Mouse (Mus musculus) frontal cortex, postnatal 14 days (tissue): ENCODE measurements around the gene Cx3cr1.

Experiments used
- DNase-seq, 2 experiments: peaks; one replicate each; pipeline ENCODE4 v3.0.0; 2022; ENCODE audit warnings: low spot score in 2 of 2

The Cx3cr1 gene

DNA sequence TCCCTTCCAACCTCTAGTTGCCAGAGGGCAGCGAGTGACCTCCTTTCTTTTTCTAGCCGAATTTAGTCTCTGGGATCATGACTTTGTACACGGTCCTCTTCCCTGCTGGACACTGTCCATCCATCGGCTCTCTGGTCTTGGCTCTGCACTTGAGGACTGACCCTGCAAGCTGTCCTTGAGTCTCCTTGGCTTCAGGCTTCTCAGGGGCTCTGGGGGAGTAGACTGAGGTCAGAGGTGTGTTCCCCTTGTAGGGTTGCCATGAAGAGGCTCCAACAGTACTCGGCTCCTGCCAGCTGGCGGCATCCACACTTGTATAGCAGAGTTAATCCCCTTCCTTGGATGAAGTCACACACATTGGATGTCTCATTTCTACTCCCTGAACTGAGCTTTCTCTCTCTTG lies 70.0 kb downstream of the Cx3cr1 start:
- no peak for DNase-seq

DNA sequence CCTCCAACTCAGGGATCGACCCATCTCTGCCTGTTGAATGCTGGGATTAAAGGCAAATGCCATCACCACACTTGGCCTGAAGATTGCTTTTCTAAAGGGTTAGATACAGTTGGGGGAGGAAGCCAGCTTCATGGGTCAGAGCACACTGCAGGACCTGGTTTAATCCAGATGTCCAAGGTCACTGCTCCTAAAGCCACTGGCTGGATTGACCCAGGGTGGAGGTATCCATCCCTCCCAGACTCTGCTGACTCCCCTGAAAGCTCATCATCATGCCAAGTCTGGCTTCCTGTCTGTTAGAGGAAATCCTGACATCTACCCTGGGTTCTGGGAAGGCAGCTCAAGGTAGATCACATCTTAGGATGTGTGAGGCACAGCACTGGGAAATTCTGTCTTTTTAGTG lies 70.9 kb downstream of the Cx3cr1 start:
- no peak for DNase-seq

DNA sequence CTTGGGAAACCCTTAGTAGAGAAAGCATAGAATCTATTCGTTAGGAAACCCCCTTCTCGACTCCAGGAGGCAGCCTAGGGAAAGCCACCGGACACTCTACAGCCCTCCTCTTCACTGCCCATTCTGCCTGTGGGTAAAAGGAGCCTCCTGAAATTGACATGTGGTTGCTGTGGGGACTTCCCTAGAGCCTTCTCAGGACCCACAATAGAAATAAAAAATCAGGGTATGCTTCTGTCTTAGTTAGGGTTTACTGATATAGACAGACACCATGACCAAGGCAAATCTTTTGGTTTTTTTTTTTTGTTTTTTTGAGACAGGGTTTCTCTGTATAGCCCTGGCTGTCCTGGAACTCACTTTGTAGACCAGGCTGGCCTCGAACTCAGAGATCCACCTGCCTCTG lies 73.6 kb downstream of the Cx3cr1 start:
- DNase-seq, result no peak

DNA sequence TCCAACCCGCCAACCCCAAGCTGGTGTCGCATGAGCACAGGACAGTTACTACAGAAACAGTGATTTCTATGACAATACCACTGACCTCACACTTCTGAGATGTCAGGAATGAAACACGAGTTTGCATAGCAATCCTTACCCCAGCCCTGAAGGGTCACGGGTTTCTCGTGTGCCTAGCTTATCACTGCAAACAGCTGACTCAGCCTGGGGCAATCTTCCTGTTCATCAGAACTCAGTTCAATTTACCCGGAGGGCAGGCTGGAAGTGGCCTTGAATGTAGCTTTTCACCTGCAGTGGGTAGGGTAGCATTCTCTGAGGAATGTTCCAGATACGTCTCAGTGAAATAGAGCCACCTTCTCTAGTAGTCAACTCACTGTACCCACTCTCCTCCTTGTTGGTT lies 75.5 kb downstream of the Cx3cr1 start:
- DNase-seq, result no peak

DNA sequence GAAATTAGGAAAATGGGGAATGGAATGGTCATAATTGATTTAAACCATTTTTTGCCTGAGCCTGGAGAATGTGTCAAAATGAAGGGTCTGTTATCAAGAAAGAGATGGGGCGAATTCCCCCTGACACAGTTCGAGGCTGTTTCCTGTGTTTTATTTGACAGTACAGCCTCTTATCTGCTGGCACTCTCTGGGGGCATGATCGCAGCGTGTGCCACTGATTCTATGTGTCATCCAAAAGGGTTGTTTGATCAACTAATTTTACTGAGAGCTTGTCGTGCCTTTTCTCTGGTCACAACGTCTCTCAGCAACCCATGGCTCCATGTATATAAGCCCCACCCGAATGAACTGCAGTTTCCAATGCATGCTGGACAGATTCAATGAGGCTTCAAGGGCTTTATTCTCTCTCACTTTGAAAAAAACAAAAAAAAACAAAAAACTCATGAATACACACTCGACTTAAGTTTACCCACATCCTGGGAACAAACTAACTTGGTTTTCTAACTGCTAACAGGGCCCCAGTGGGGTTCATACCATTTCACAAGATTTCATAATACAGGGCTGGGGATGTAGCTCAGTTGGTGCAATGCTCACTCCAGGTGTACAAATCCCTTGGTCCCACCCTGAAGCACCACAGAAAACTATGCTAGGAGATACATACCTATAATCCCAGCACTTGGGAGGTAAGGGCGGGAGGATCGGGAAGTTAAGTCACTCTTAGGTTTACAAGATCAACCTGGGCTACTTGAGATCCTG lies 76.4 kb downstream of the Cx3cr1 start:
- no peak for DNase-seq

DNA sequence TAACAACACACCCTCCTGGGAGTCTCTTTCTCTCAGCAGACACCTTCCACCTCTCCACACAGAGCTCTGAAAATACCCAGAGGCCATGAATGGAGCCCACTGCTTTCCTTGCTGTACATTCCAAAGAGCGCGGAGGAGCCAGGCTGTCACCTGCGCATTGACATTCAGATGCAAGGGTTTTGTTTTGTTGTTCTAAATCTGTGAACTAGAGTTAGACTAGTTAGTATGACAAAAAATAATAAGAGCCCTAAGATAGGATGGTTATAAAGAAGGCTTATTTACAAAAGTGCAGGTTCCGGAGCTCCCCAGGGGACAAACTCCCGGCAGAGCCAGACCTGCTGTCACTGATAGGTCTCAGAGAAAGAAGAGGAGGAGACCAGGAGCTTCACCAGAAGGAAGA lies 78.4 kb downstream of the Cx3cr1 start:
- DNase-seq, result no peak

DNA sequence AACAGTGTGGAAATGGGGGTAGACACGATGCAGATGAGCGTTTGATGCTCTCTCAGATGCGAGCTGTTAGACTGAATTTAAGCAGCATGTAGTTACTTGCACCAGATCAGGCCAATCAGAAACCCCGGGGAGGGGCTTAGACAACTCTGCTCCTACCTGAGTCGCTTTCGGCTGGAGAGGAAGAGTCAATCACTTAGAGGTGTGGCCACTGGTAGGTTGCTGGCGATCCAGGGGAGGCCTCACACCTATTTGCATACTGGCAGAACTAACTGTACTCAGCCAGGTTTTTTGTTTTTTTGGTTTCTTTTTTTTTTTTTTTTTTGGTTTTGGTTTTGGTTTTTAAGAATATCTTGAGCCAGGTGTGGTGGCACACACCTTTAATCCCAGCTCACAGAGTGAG lies 81.4 kb downstream of the Cx3cr1 start:
- DNase-seq, result no peak

DNA sequence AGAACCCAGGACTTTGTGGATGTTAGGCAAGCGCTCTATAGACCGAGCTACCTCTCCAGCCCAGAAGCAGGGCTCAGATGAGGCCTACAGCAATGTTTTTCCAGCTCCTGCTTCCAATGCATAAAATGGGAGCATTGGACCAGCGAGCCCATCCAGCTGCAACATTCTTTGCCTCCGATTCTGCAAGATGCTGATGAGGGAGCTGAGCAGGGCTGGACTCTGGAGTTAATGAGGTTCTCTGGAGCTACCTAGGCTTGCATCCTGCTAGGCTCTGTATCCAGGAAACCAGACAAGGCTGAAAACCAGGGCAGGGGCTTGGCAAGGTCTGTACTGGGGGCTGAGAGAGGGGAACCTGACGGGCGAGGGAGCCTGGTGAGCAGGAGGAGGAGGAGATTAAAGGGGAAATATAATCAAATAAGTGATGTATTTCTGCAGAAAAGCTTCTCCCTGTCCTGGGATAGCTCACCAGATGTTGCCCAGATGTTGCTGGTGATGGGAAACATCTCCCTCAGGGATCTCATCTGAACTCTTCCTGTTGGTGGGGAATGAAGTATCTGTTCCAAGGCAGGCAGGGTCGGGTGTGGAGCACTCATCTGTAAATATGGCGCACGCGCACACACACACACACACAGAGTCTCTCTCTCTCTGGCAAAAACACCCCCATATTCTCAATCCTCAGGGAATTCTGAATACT lies 83.7 kb downstream of the Cx3cr1 start:
- no peak for DNase-seq

DNA sequence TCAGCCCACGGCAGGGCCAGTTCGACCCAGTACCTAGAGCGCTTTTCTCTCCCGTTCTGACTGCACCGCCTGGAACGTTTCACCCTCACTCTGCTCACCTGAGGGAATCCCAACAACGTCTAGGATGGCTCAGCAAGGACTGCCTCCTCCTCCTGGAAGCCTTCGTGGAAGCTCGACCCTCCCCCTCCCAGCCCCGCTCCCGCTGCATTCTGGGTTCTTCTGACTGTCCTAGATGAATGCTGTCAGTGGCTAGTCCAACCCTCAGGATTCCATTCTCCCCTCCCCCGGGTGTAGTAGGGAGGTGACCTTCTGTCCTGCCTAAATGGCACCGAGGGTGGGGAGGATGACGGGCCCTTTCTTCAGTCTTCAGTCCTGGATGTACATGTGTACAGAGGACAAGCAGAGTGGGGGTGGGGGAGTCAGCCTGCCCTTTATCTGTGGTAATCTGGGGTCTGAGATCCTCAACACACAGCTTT lies 85.1 kb downstream of the Cx3cr1 start, which contains the start of gene Csrnp1:
Csrnp1 (minus strand) TSS at position 123 of the 476 bp plus-strand sequence.
- no peak for DNase-seq

DNA sequence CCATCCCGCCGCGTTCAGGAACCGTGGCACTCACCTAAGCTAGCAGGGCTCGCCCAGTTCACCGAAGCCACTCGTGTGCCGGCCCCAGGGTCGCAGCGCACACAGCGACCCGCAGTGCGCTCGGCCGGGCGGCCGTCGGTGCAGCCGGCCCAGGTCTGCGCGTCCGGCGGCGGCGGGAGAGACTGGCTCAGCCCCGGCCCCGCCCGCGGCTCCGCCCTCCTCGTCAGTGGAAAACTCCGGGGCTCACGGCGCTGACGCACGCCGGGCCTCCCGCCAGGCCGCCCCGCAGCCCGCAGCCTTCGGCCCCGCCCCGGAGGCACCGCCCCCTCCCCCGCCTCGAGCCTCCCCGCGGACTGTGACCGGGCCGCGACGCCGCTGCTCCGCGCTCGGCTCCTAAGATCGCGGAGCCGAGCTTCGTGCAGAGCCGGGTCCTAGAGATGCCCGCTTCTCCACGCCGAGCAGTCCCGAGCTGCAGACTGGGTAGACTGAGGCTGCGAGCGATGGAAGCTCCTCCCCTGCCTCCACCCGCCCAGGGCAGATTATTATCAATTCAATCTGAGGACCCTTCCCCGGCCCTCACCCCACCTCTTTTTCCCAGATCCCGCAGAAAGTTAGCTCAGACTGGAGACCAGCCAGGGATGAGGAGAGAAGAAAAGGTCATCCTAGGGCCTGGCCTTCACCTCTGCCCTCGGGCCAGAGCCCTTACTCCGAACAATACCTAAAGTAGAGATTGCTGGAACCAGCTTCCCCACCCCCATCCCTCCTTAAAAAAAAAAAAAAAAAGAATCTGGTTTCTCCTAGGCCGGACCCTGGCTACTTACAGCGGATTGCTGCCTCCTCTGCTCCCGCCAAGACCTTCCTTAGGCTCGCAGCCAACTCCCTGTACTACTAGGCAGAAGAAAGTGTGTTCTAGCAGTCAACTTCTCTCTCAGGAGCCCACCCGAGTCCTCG lies 85.8 kb downstream of the Cx3cr1 start:
- DNase-seq, result peak in 1 of 2 experiments; percentile 70

DNA sequence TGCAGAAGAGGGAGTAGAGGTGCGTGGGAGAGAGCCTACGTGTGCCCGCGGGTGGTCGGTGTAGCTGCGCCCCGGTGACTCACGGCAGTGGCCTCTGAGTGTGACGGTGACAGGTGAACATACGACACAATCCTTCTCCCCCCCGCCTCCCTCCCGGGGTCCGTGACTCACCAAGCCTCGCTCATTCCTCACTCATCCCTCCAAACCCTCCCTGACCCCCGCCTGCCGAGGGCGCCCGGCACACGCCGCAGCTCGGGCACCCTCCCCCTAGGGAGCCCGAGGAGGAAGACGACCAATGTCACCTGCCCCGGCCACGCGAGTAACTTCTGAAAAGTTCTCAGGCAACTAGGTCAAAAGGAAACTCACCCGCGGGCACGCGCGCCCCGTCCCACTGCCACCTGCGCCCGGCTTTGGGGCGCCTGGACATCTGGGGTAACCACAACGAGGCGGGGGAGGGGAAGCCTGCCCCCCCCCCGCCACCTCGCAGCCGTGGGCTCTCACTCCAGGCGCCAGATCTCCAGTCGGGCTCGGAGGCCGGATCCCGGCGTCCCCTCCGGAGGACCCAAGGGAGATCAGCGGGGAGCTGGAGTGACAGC lies 86.6 kb downstream of the Cx3cr1 start:
- no peak for DNase-seq

DNA sequence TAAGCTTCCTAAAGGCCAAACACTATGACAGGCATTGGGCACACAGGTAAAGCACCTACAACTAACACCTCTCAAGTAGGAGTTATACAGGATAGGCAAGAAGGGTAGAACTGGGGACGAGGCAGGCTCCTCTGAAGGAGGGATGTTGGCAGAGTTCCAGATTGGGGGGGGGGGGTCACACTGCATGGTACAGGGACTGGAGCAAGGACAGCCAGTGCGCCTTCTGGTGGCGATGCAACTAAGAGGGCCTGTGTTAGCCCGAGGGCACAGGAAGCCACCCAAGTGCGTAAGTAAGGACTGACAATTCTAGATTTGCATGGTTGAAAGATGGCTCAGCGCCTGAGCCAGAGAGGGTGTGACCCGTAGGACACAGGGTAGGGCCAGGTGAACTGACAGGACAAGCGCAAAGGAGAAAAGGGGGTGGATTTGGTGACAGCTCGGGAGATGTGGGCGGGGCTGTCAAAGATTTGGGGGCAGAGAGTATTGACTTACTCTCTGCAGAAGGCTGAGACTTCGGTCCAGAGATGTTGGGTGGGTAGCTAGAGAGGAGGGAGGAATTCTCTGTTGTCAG lies 87.4 kb downstream of the Cx3cr1 start:
- DNase-seq, result no peak

DNA sequence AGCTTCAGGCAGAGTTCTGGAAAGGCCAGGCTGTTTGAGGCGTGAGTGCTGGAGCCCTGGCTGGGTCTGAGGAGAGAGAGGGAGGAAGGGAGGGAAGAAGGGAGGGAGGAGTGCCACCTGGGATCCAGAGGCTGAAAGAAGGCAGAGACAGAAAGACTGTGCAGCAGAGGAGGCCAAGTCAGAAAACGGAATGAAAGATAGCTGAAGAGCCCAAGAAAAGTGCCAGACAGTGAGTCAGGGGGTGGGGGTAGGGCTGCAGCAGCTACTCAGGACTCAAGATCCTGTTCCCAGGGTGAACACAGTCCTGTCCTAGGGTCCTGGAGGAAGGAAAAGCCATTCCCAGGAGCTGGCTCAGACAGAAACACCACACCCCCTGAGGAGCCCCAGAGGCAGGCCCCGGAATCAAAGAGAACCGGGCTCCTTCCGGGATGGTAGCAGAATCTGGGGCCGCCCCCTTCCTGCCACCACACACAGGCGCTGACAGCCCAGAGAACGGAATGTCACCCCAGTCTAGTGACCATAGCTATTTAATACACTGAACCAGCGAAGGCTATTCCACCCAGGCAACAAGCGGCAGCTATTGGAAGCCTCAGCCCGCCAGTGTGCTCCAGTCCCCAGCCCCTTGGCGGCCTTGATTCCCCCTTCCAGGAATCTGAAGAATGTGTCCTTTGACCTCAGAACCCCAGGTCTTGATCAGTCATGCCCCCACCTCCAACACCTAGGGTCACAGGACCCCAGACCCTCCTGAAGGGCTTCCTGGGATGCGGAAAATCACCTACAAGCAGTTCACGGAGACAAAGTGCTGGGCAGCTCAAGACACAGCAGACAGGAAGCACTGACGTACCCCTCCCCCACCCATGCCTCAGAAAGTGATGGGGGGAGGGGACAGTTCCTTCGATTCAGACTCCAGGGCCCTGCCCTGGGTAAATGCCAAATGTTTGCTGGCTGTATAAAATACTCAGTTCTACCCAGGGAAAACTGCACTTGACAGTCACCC lies 88.2 kb downstream of the Cx3cr1 start:
- DNase-seq, result peak in 1 of 2 experiments; percentile 48

DNA sequence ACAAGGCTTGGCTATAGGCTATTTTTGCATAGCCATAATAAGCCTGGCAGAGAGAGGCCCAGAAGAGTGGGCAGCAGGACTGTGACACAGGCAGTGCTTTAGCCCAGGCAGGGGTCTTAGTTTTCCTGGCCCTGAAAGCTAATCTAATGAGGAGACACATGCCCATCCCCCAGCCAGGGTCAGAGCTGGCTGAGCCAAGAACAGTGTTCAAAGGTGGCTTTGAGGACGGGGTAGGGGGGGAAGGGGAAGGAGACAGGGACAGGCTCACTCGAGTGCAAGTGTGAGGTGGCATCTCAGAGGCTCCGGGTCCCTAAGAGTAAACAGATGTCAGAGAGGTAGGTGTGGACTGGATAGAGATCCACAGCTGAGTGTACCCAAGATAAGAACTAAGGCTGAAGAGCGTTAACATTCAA lies 88.9 kb downstream of the Cx3cr1 start:
- DNase-seq, result no peak

DNA sequence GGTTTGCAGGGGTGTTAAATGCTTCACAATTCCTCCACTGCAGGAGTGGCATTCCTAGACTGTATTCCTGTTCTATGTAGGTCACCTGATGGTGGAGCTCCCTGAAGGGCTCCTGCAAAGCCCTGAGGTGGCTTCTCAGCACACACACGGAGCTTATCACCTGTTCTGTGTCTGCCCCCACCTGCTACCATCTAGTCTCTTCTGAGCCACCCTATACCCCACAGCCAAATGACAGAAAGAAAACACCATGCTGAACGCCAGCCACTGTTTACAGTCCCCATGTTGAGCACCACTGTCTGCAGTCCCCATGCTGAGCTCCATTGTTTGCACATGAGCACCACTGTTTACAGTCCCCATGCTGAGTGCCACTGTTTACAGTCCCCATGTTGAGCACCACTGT lies 89.9 kb downstream of the Cx3cr1 start:
- no peak for DNase-seq

DNA sequence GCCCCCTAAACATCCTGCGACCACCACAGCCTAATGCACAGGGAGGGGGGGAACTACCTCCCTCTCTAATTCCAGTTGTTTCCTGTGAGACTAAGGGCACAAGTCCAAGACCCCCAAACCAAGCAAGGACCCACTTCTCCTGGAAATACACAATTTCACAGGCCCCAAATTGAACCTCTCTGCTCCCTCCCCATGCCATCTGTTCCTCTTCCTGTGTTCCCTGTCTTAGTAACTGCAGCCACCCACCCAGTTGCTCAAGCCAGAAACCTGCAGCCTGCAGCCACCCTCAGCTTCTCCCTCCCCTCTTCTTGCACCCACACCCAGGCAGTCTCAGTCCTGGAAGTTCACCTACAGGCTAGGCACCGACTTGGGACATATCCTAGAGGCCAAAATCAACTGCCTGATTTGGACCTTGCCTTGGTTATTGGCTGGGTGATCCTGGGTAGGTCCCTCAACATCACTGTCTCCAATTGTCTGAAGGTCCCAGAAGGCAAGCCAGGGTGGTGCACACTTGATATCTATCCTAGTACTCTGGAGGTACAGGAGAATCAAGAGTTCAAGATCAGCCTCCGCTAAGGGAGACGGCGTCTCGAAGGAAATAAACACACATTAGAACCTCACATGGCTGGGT lies 90.8 kb downstream of the Cx3cr1 start:
- no peak for DNase-seq

DNA sequence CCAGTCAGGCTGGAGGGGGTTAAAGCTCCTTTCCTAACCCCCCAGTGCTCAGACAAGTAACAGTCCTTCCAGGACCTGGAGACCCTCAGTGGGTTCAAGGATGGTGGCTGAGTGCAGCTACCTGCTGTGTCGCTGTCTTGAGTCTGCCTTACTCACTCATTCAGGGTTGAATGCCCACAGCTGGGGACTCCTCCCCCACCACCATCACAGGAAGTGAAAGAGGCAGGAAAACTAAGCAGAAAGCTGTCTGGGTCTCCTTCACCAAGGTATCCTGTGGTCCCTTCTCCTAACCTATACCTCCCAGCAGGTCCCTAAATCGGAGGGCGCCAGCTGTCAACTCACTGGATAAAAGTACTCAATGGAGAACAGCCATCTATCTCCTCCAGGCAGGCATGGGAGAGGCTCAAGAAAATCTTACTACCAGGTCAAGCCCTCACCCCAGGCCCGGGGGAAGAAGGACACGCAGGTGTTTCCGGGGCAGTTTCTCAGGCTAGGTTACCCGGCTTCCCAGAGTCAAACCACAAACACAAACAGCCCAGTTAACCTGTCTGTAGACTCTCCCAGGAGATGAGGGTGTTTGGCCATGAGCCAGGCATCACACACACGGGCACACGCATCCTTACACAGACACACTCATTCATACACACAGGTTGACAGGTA lies 91.4 kb downstream of the Cx3cr1 start:
- no peak for DNase-seq

DNA sequence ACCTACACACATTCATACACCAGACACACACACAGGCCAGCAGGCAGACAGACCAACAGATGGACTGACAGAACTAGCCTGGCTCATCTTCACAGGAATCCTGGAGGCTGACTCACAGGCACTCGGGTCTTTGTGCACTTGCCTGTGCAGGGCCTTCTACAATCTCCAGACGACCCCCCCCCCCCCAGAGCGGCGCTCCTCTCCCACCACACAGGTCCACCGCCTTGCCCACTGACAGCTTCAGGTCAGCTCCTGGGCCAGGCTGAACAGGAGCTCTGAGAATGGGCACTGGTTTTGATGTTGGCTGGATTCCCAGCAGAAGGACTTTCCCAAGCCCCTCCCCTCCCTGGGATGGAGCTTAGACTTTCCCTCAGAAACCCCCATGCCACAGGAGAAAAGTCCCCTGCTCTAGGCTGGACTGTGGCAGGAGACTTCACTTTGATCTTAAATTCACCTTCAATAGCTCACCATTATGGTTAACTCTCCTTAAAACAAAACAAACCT lies 92.1 kb downstream of the Cx3cr1 start:
- DNase-seq, result no peak
